8 mouse cellular contexts compared by ENCODE assay signal in genomic region chr2:104710670-104711370, GRCm38 (mm10). TPM values are rescaled to one million over a fixed set of nuclear protein-coding genes. Genes with fewer than 3 reads are reported as not detected.
A peak's percentile ranks its signal among the peaks of the same experiment; 100 is the strongest.
DNase-seq lines count a peak whose midpoint lies in the region; ATAC-seq and TF ChIP-seq lines count a peak whose summit lies in the region.

No protein-coding gene starts in this region.

- H3K9me3 ChIP-seq in heart, embryonic 12.5 days (replicated peaks): no peaks in the 10 kb centered on the region
- H3K9me3 ChIP-seq in hindbrain, embryonic 11.5 days (ENCODE audit: control insufficient read depth, low read length): no peaks in the 10 kb centered on the region

- H3K4me3 ChIP-seq in heart, embryonic 12.5 days: peak overlapping the region; percentile 88
- peak overlapping the region; percentile 67 for H3K4me3 ChIP-seq in hindbrain, embryonic 11.5 days (ENCODE audit: low read depth, low read length)
- H3K4me3 ChIP-seq in thymus, adult 2 months (ENCODE audit: control insufficient read depth, insufficient read depth, low read length): no peak overlapping the region

- DNase-seq in heart, postnatal 14 days: no peak
- peak; percentile 31 for DNase-seq in brain, adult 2 months (ENCODE audit: low read depth, low spot score)
- DNase-seq in hindbrain, embryonic 11.5 days (ENCODE audit: low spot score): peak; percentile 23
- no peak for DNase-seq in layer of hippocampus, adult 18-20 months (ENCODE audit: low spot score in 2 of 2)
- no peak for DNase-seq in thymus, adult 2 months
- DNase-seq in spleen, adult 12 weeks (ENCODE audit: low spot score): no peak

- no peak overlapping the region for H3K9ac ChIP-seq in heart, embryonic 12.5 days
- peak overlapping the region; percentile 82 for H3K9ac ChIP-seq in hindbrain, embryonic 11.5 days (ENCODE audit: low read depth, low read length)

- no peak overlapping the region for H3K27ac ChIP-seq in heart, embryonic 12.5 days (ENCODE audit: poor library complexity, severe bottlenecking)
- H3K27ac ChIP-seq in hindbrain, embryonic 11.5 days (ENCODE audit: low read depth, low read length): no peak overlapping the region; the same call in 1 of the 2 replicates
- H3K27ac ChIP-seq in thymus, adult 2 months (ENCODE audit: control insufficient read depth, insufficient read depth, low read length): no peak overlapping the region

- 0 out of 2 replicates have a peak, but pooled peaks cover 4% of the 10 kb centered on the region for H3K27me3 ChIP-seq in heart, embryonic 12.5 days (replicated peaks)
- H3K27me3 ChIP-seq in hindbrain, embryonic 11.5 days (ENCODE audit: control insufficient read depth, insufficient read depth, low read length): no peaks in the 10 kb centered on the region
- peaks cover 18% of the 10 kb centered on the region for H3K27me3 ChIP-seq in thymus, adult 2 months (ENCODE audit: control insufficient read depth, insufficient read depth, low read length)

- WGBS in heart, embryonic 12.5 days: 38% methylated on average over 6 of the region's 6 CpGs
- WGBS in hindbrain, embryonic 11.5 days: 18% methylated on average over 6 of the region's 6 CpGs
- WGBS in thymus, adult 2 months: 15% methylated on average over 6 of the region's 6 CpGs

- peaks cover 17% of the 10 kb centered on the region for H3K4me1 ChIP-seq in heart, embryonic 12.5 days (replicated peaks)
- no peaks in the 10 kb centered on the region for H3K4me1 ChIP-seq in hindbrain, embryonic 11.5 days (replicated peaks; ENCODE audit: control insufficient read depth, insufficient read depth, low read length)
- H3K4me1 ChIP-seq in thymus, adult 2 months (replicated peaks; ENCODE audit: control insufficient read depth, insufficient read depth, low read length): peaks cover 9% of the 10 kb centered on the region; the same call in 1 of the 2 replicates

- no peak for TF ChIP-seq CTCF in thymus, adult 2 months (IDR thresholded peaks at IDR 0.05; ENCODE audit: borderline replicate concordance, control insufficient read depth, extremely low read depth, insufficient read depth, low read length, poor library complexity)

- peak overlapping the region; percentile 71 for H3K4me2 ChIP-seq in heart, embryonic 12.5 days
- peak overlapping the region; percentile 55 for H3K4me2 ChIP-seq in hindbrain, embryonic 11.5 days (replicated peaks; ENCODE audit: low read depth, low read length)

- intact Hi-C loops in heart, postnatal 14 days (cut with DNase I): no loop called here

- no peak for ATAC-seq in heart, embryonic 12.5 days (ENCODE audit: insufficient number of reproducible peaks, low FRiP score)
- ATAC-seq in hindbrain, embryonic 11.5 days (ENCODE audit: low FRiP score): peak; percentile 5; the same call in 1 of the 2 replicates
- peak; percentile 15; the same call in 1 of the 2 replicates for ATAC-seq in megakaryocyte progenitor cell, adult 5-6 weeks (replicated peaks; ENCODE audit: poor library complexity)

- peaks cover 3% of the 10 kb centered on the region for H3K36me3 ChIP-seq in heart, embryonic 12.5 days
- H3K36me3 ChIP-seq in hindbrain, embryonic 11.5 days (ENCODE audit: control insufficient read depth, insufficient read depth, low read length): no peaks in the 10 kb centered on the region
- H3K36me3 ChIP-seq in thymus, adult 2 months (ENCODE audit: control insufficient read depth, insufficient read depth, low read length): no peaks in the 10 kb centered on the region

- no peak for TF ChIP-seq POLR2A in thymus, adult 2 months (IDR thresholded peaks at IDR 0.05; ENCODE audit: control insufficient read depth, extremely low read depth, insufficient read depth, low read length, poor library complexity)

RNA-seq across cellular contexts. Expression of gene Tcp11l1, which starts 1.1 kb away (rescaled TPM):
- 34.5 and 34.6 TPM in 2 replicates for polyA plus RNA-seq in heart, embryonic 12.5 days (2016; fragmentation: Nextera tagmentation; extraction: Ambion mirVana)
- total RNA-seq in heart, postnatal 14 days (2021): 1 to 10 TPM; 5.7 to 6.2 TPM
- 68.5 and 69.5 TPM in 2 replicates for polyA plus RNA-seq in hindbrain, embryonic 11.5 days (2014; fragmentation: Nextera tagmentation; extraction: Ambion mirVana)
- 15.3 and 15.8 TPM in 2 replicates for total RNA-seq in megakaryocyte progenitor cell, adult 5-6 weeks (2015)
- total RNA-seq in megakaryocyte progenitor cell, adult 5-6 weeks (2017): 9.0 and 10.8 TPM in 2 replicates
- total RNA-seq in layer of hippocampus, adult 18-20 months (2021): 10 to 100 TPM; 31.8 to 33.9 TPM
- 1.4 and 2.0 TPM in 2 replicates for polyA plus RNA-seq in thymus, adult 2 months (2012; rRNA removed)

RNA-seq across cellular contexts. Expression of gene Pin1rt1, which starts 5.4 kb away (rescaled TPM):
- polyA plus RNA-seq in heart, embryonic 12.5 days (2016; fragmentation: Nextera tagmentation; extraction: Ambion mirVana): not detected in 2 replicates
- not detected for total RNA-seq in heart, postnatal 14 days (2021)
- not detected in 2 replicates for polyA plus RNA-seq in hindbrain, embryonic 11.5 days (2014; fragmentation: Nextera tagmentation; extraction: Ambion mirVana)
- total RNA-seq in megakaryocyte progenitor cell, adult 5-6 weeks (2015): not detected in 2 replicates
- not detected in 2 replicates for total RNA-seq in megakaryocyte progenitor cell, adult 5-6 weeks (2017)
- not detected for total RNA-seq in layer of hippocampus, adult 18-20 months (2021)
- not detected in 2 replicates for polyA plus RNA-seq in thymus, adult 2 months (2012; rRNA removed)

RNA-seq across cellular contexts. Expression of gene Depdc7, which starts 31.9 kb away (rescaled TPM):
- polyA plus RNA-seq in heart, embryonic 12.5 days (2016; fragmentation: Nextera tagmentation; extraction: Ambion mirVana): 3.9 and 4.6 TPM in 2 replicates
- 1 to 10 TPM; 1.4 to 1.6 TPM for total RNA-seq in heart, postnatal 14 days (2021)
- 2.4 TPM in 2 replicates for polyA plus RNA-seq in hindbrain, embryonic 11.5 days (2014; fragmentation: Nextera tagmentation; extraction: Ambion mirVana)
- total RNA-seq in megakaryocyte progenitor cell, adult 5-6 weeks (2015): 4.5 and 5.4 TPM in 2 replicates
- 4.1 and 4.8 TPM in 2 replicates for total RNA-seq in megakaryocyte progenitor cell, adult 5-6 weeks (2017)
- total RNA-seq in layer of hippocampus, adult 18-20 months (2021): 1 to 10 TPM; 2.8 to 3.9 TPM
- polyA plus RNA-seq in thymus, adult 2 months (2012; rRNA removed): 0.56 and 0.86 TPM in 2 replicates

Comparison
In these comparisons a context has a peak if more than half of its experiments do, and no peak if none do; other contexts are left out.
1. DNase-seq: peak in brain, adult 2 months (single experiment) and hindbrain, embryonic 11.5 days (single experiment); none in heart, postnatal 14 days (0 of 2), layer of hippocampus, adult 18-20 months (0 of 2), thymus, adult 2 months (single experiment) and spleen, adult 12 weeks (single experiment).